Mouse (Mus musculus): Measurements from ENCODE around the gene Ddx19b. TPM values are rescaled to one million over a fixed set of nuclear protein-coding genes. Genes with fewer than 3 reads are reported as not detected.
A peak's percentile ranks its signal among the peaks of the same experiment; 100 is the strongest.
"Not testable (repeated sequence)": the region's sequence is repeated elsewhere in the genome, so short reads cannot be mapped to it uniquely, and the experiment has no call there.

Gene Ddx19b
- total RNA-seq (2022), result 10 to 100 TPM; 12.2 to 15.2 (median 13.7) TPM

DNA sequence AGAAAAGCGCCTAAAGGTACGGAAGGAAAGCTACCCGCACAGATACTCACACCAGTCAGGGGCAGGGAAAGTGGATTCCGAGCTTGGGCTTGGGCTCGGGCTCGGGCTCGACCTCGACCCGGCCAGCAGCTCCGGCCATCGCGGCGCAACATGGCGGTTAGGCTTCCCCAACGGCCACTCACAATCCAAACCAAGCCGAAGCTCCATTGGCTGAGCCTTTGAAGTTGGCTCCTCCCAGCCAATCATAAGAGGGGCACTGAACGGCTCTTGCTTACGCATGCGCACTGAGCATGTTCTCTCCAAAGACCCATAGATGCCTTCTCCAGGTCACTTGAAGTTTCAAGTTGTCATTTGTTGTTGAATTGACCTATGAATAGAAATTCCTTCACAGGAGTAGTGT, at the start of gene Ddx19b:
Gene Ddx19b, minus strand, starts transcription at position 180 of the 400 bp plus-strand sequence.
- no peak for DNase-seq (ENCODE audit: low spot score in 2 of 2)

GRCm38 (mm10) chr8:111079861-111080271, 48.3 kb upstream of the Ddx19b start:
- DNase-seq (ENCODE audit: low spot score in 2 of 2), result peak in 1 of 2 experiments; percentile 38

DNA sequence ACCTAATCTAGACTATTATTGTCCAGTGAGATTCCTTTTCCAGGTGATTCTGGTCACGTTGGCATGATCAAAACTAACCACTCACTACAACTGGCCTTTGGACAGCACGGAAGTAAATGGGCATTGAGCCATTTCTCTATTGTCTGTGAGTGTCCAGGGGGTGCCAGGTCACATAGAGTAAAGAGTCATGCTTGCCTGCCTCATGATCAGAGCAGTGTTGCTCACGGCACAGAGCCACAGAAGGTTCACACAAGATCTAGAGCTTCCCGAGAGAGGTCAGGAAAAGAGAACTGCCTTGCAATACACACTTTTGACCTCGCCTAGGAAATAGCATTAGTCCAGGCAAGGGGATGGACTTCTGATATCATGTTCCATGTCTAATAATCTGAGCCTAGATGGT, 47.9 kb upstream of the Ddx19b start:
- DNase-seq (ENCODE audit: low spot score in 2 of 2), result no peak

- DNase-seq (ENCODE audit: low spot score in 2 of 2), result no peak
Measured at GRCm38 (mm10) chr8:111075926-111076325, 44.4 kb upstream of the Ddx19b start.

DNA sequence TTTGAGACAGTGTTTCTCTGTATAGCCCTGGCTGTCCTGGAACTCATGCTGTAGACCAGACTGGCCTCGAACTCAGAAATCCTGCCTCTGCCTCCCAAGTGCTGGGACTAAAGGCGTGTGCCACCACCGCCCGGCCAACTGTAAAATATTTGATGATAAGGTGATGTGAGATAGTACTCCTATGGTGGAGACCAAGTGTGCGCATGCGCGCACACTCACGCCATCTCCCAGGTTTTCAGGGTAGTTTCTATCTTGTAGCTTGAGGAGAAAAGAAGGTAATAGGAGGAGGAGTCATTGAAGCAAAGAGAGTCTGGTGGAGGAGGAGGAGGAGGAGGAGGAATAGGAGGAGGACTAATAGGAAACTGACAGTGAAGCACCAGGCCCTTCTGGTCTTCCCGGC, 37.1 kb upstream of the Ddx19b start:
- DNase-seq (ENCODE audit: low spot score in 2 of 2), result not testable (repeated sequence)

DNA sequence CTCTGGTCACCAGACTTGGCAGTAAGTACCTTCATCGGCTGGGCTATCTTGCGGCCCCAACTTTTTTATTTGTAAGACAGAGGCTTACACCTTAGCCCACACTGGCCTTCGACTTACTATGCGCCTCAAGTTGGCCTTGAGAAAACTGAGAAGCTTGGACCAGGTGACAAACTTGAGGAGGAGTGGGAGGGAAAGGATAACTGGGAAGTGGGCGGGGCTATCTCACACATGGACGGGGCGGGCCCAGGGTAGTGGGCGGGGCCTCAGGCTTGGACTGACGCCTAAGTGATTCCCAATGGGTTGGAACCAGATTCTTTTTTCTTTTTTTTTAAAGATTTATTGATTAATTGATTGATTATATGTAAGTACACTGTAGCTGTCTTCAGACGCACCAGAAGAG, 35.9 kb upstream of the Ddx19b start:
- no peak for DNase-seq (ENCODE audit: low spot score in 2 of 2)

- no peak for DNase-seq (ENCODE audit: low spot score in 2 of 2)
Measured at GRCm38 (mm10) chr8:111066308-111066707, 34.8 kb upstream of the Ddx19b start.

GRCm38 (mm10) chr8:111062893-111063292, 31.3 kb upstream of the Ddx19b start:
- no peak for DNase-seq (ENCODE audit: low spot score in 2 of 2)

- peak; percentile 75 to 82 for DNase-seq (ENCODE audit: low spot score in 2 of 2)
Measured at GRCm38 (mm10) chr8:111062072-111062757, 30.7 kb upstream of the Ddx19b start.

DNA sequence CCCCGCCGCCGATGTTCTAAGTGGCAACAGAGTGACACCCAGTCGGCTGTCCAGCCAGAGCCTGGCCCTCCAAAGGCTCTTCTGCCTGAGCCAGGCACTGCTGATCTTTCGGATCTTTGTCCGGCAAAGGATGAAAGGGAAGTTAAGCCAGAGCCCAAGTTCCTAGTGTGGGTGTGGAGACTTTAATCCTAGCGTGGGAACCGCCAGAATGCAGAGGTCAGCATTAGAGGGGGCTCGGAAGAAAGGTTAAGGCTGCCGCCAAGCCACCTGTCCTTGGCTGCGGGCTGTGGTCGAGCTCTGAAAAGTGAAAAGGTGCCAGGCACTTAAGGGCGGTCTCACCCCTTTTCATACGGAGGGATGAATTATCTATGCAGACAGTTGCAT, 30.1 kb upstream of the Ddx19b start:
- DNase-seq (ENCODE audit: low spot score in 2 of 2), result no peak

DNA sequence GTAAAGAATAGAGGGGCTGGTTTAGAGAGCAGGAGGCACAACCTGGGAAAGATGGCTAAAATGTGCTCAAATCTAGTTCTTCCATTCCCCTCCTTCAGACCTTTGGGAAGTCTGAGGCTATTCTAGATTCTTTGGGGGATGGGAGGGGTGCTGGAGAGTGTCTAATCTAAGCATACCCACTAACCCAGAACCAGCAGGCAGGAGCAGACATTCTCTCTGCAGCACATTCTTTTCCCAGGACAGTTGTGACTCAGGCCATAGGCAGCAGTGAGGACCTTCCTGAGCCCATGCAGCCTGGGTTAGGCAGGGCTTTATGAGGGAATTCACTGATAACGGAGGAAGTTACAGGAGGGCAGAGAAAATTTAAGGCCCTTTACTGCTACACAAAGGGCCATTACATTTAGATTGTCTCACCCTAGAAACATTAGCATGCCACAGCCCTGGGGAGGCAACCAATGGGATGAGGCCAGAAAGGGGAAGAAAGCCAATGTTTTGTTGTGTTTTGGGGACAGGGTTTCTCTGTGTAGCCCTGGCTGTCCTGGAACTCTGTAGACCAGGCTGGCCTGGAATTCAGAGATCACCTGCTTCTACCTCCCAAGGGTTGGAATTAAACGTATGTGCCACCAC, 27.5 kb upstream of the Ddx19b start:
- no peak for DNase-seq (ENCODE audit: low spot score in 2 of 2)

- peak in 1 of 2 experiments; percentile 17 for DNase-seq (ENCODE audit: low spot score in 2 of 2)
Measured at GRCm38 (mm10) chr8:111056691-111057293, 25.2 kb upstream of the Ddx19b start.

GRCm38 (mm10) chr8:111056158-111056663, 24.7 kb upstream of the Ddx19b start, which contains the start of gene Exosc6:
Gene Exosc6 (plus strand): TSS chr8:111056339.
- DNase-seq (ENCODE audit: low spot score in 2 of 2), result peak; percentile 81 to 85

GRCm38 (mm10) chr8:111055661-111056060, 24.1 kb upstream of the Ddx19b start:
- DNase-seq (ENCODE audit: low spot score in 2 of 2), result no peak

- no peak for DNase-seq (ENCODE audit: low spot score in 2 of 2)
Measured at GRCm38 (mm10) chr8:111055031-111055634, 23.6 kb upstream of the Ddx19b start.

DNA sequence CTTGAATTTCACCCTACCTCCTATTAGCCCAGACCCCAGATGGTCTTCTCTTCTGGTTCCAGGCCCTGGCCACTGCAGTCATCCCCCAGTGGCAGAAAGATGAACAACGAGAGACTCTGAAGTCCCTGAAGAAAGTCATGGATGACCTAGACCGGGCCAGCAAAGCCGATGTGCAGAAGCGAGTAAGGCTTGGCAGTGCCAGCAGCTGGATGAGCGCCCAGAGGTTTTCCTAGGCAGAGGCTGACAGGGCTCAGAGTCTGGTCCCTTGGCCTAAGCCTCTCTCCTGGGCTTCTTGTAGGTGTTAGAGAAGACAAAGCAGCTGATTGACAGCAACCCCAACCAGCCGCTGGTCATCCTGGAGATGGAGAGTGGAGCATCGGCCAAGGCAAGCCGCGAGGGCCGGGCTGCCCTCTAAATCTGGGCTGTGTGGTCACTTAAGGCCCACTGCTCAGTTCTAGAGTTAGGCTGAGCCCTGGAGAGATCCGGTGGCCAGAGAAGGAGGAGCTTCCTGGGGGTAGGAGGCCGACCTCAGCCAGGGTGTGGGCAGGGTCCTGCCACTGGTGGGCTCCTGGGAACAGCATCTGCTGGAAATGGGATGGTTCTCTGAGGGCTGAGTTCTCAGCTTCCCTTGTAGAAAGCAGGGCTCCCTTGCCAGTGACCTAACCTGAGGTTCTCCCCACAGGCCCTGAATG, 22.4 kb upstream of the Ddx19b start:
- peak in 1 of 2 experiments; percentile 34 for DNase-seq (ENCODE audit: low spot score in 2 of 2)

DNA sequence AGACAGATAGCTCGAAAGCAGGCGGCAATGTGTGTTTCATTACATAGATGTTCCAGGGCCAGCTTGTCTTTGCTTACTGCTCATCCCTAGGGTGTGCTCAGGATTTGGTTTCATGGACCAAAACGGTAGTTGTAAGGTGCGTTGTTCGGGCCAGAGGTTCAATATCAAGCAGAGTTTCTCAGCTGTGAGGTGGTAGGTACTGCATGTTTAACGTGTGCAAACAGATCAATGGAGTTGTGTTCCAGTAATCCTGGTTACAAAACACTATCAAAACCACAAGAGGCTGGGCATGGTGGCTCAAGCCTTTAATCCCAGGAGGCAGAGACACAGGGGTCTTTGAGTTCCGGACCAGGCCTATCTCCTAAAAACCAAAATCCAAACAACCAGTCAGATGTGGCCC, 17.6 kb upstream of the Ddx19b start:
- DNase-seq (ENCODE audit: low spot score in 2 of 2), result no peak

DNA sequence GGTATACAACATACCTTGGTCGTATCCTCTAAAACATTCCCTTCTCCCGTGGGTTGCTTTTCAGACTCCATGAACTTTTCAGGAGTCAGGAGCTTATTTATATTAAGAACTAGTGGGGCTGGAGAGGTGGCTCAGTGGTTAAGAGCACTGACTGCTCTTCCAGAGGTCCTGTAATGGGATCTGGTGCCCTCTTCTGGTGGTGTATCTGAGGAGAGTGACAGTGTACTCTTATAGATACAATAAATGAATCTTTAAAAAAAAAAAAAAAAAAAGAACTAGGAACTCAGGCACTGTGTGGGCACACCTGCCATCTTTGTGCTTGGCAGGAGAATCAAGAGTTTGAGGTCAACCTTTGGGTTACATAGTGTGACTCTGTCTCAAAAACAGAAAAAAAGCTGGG, 17.1 kb upstream of the Ddx19b start:
- no peak for DNase-seq (ENCODE audit: low spot score in 2 of 2)

- DNase-seq (ENCODE audit: low spot score in 2 of 2), result no peak
Measured at GRCm38 (mm10) chr8:111044003-111044734, 12.6 kb upstream of the Ddx19b start.

GRCm38 (mm10) chr8:111042546-111042945, 11.0 kb upstream of the Ddx19b start:
- no peak for DNase-seq (ENCODE audit: low spot score in 2 of 2)

- DNase-seq (ENCODE audit: low spot score in 2 of 2), result no peak
Measured at GRCm38 (mm10) chr8:111036591-111036990, 5.0 kb upstream of the Ddx19b start.
